Mouse (Mus musculus): ENCODE measurements around the gene Gm3164. TPM values are rescaled to one million over a fixed set of nuclear protein-coding genes. Genes with fewer than 3 reads are reported as not detected.
"Not testable (repeated sequence)": the region's sequence is repeated elsewhere in the genome, so short reads cannot be mapped to it uniquely, and the experiment has no call there.

Gm3164 gene
- 1 to 10 TPM in 1 of 2 experiments, under 1 TPM in 1; 0.91 to 1.5 TPM for total RNA-seq (2021)
- long read RNA-seq, experiment 1: 0 reads
- long read RNA-seq, experiment 2, partial matches to known transcripts: 0 of 1 reads
- long read RNA-seq, experiment 2, other reads (novel, unspliced or antisense): 1 of 1 reads

DNA sequence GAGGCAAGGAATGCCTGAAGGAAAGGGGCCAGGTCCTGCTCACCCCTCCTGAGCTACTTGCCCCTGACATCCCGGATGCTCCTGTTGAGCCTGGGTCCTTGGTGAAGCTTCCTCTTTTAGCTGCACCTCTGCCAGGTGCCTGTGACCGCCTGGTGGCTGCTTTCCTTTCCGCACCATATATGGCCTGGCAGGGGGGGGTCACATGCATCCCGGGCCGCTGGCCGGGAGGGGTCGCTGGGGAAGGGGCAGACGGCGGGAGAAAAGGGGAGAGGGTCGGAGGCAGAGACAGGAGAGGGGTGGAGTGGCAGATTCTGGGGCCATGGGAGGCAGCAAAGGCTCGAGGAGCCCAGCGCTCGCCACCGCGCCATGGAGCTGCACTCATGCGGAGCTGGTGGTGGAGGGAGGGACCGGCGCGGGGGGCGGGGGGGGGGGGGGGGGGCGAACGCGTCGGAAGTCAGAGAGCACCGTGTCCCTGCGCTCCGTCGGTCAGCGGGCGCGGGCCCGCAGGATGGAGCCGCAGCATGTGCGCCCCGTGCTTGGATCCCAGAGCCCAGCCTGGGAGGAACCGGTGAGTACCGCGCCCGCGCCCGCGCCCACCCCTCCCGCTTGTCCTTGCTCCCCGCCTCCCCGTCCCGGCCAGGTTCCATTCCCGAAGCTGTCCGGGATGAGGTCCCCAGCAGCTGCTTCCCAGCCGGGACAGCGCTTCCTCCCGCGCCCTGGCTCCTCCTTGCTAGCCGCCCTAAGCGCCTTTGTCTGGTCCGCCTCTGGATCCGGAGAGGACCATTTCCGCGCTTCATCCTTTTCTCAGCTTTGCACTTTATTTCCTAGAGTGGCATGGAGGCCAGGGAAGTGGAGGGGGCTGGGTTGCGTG lies at the start of gene Gm3164:
Gm3164 (plus strand) TSS at position 484 of the 871 bp plus-strand sequence.
- H3K27ac ChIP-seq: not testable (repeated sequence)
- H3K4me3 ChIP-seq: peak within 1 kb of the TSS; percentile 54
- peak in 1 of 2 experiments; percentile 45 for DNase-seq (ENCODE audit: low spot score in 2 of 2)

GRCm38 (mm10) chr14:4368991-4369390 lies 46.3 kb upstream of the Gm3164 start:
- not testable (repeated sequence) for H3K27ac ChIP-seq; DNase-seq (ENCODE audit: low spot score in 2 of 2); H3K4me3 ChIP-seq

DNA sequence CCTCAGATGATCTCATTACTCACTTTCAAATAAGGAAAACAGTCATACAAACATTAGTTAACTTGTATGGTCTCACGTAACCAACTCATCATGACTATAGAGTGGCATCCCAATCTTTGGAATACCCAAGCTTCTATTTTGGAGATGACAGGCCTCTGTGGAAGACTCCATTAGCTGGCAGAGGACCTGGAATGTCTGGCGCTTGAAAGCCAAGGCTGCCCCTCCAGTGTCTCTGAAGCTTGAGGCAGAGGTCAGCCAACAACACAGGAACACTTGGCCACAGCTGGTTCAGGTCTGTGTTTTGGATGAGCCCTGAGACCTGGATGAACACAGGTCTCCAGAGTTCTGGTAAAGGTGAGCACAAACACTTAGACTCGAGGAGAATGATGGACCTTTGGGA lies 45.6 kb upstream of the Gm3164 start:
- H3K27ac ChIP-seq; H3K4me3 ChIP-seq; DNase-seq (ENCODE audit: low spot score in 2 of 2): not testable (repeated sequence)

GRCm38 (mm10) chr14:4377871-4378270 lies 37.4 kb upstream of the Gm3164 start:
- not testable (repeated sequence) for H3K27ac ChIP-seq; DNase-seq (ENCODE audit: low spot score in 2 of 2); H3K4me3 ChIP-seq

- H3K4me3 ChIP-seq; DNase-seq (ENCODE audit: low spot score in 2 of 2); H3K27ac ChIP-seq: not testable (repeated sequence)
Observed at GRCm38 (mm10) chr14:4385606-4386005, 29.6 kb upstream of the Gm3164 start.

DNA sequence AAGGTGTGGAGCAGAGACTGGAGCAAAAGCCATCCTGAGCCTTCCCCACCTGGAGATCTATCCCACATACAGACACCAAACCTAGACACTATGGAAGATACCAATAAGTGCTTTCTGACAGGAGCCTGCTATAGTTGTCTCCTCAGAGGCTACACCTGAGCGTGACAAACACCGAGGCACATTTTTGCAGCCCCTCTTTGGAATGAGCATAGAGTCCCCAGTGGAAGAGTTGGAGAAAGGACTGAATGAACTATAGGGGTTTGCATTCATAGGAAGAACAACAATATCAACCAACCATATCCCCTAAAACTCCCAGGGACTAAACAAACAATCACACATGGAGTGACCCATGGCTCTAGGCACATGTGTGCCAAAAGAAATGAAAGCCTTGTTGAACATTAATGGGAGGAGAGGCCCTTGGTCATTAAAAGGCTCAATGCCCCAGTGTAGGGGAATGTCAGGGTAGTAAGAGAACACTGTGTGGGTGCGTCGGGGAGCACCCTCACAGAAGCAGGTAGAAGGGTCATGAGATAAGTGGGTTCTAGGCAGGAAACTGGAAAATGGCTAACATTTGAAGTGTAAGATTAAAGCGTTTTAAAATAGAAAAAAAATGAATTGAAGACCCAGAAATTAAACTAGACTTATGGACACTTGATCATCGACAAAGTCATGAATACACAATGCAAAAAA lies 22.3 kb upstream of the Gm3164 start:
- H3K27ac ChIP-seq; H3K4me3 ChIP-seq; DNase-seq (ENCODE audit: low spot score in 2 of 2): not testable (repeated sequence)

- not testable (repeated sequence) for H3K4me3 ChIP-seq; DNase-seq (ENCODE audit: low spot score in 2 of 2); H3K27ac ChIP-seq
Observed at GRCm38 (mm10) chr14:4397226-4397625, 18.0 kb upstream of the Gm3164 start, which contains the start of gene Gm3159. Gm3159 (plus strand) TSS chr14:4397526.

DNA sequence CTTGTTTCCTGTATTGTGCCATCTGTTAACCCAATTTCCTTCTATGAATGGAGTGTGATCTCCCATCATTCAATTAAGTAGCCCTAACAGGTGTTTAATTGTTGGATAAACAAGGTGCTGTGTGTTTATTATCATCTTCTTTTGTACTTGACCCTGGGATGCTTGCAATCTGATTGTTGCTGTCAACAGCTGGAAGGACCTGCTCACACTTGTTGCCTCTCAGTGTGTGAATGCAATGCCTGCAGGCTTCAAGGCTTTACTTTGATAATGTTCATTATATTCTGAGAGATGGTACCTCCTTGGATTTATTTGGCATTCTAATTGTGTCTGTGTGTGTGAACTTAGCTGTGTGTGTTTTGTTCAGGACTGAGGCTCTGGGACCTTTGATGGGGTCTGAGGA lies 16.6 kb upstream of the Gm3164 start:
- DNase-seq (ENCODE audit: low spot score in 2 of 2): peak in 1 of 2 experiments; percentile 12
- H3K27ac ChIP-seq, H3K4me3 ChIP-seq: not testable (repeated sequence)

DNA sequence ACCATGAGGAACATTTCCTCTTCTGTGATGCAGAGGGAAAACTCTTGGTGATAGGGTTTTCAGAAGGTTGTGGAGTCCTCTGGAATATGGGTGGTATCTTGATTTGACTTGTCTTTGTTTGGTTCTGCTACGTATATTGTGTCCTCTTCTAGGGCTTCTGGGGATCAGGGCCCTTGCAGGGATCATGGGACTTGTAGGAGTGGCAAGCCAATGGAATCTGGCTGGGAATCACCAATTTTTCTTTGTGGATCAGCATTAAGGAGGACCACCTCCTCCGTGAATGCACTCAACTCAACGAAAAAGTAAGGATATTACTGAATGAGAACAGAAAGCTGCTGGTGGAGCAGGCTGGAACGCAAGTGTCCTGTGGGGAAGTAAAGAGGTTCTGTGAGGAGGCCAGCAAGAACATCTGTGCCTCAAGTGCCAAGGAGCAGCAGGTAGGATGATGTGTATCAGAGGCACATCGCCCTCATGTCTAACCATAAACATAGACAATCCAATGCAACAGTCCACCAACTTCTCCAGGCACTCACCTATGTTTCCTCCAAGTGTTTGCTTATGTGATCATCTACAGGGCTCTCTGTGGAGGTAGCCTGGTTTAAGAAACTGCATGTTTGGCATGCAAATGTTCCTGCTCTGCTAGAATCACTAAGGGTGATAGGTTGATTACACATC lies 15.0 kb upstream of the Gm3164 start:
- H3K4me3 ChIP-seq; H3K27ac ChIP-seq; DNase-seq (ENCODE audit: low spot score in 2 of 2): not testable (repeated sequence)

DNA sequence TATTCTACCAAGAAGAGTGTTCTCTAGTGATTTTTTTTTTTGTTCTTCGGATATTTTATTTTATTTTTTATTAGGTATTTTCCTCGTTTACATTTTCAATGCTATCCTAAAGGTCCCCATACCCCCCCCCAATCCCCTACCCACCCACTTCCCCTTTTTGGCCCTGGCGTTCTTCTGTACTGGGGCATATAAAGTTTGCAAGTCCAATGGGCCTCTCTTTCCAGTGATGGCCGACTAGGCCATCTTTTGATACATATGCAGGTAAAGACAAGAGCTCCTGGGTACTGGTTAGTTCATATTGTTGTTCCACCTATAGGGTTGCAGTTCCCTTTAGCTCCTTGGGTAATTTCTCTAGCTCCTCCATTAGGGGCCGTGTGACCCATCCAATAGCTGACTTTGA lies 14.0 kb upstream of the Gm3164 start:
- not testable (repeated sequence) for H3K27ac ChIP-seq; DNase-seq (ENCODE audit: low spot score in 2 of 2); H3K4me3 ChIP-seq

DNA sequence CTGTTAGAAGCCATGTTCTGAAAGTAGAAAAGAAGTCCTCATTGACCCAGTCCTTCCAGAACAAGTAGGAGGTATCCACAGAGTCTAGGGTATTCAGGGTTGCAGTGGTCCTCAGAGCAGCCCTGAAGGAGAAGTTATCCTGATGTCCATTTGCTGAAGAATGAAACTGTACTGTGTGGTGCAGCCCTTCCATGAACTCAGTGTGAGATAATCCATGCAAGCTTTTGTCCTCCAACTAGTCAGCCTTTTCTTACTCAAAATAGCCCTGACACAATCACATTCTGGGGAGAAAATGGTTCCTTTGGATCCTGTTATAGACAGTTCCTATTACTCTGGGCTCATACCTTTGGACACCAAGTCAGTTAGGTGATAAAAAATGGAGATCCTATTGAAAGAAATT lies 11.4 kb upstream of the Gm3164 start:
- DNase-seq (ENCODE audit: low spot score in 2 of 2); H3K4me3 ChIP-seq; H3K27ac ChIP-seq: not testable (repeated sequence)

- not testable (repeated sequence) for H3K27ac ChIP-seq, H3K4me3 ChIP-seq
- peak in 1 of 2 experiments; percentile 10 for DNase-seq (ENCODE audit: low spot score in 2 of 2)
Observed at GRCm38 (mm10) chr14:4409939-4410338, 5.3 kb upstream of the Gm3164 start.

DNA sequence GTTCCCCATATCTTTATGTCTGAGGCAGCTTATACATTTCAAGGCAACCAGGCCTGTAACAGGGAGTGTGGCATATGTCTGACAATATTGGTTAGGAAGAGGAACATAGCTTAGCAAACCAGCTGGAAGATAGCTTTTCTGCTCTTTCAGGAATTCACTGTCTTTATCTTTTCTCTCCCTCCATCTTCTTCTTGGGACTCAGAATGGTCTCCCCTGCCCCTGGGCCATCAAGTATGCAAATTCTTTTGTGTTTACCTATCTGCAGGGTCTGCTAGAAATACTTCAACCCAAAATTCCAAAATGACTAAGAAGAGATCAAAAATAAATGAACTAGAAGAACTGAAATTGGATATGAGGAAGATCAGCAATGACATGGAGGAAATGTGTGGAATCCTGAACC lies 15.4 kb downstream of the Gm3164 start, which contains the start of gene Gm3173:
Gm3173 (plus strand) TSS at position 301 of the 400 bp plus-strand sequence.
- not testable (repeated sequence) for H3K4me3 ChIP-seq; H3K27ac ChIP-seq; DNase-seq (ENCODE audit: low spot score in 2 of 2)

- H3K27ac ChIP-seq: not testable (repeated sequence)
Observed at GRCm38 (mm10) chr14:4481445-4481844, 66.2 kb downstream of the Gm3164 start, which contains the start of gene Gm3182. Gm3182 (plus strand) TSS chr14:4481745.

More at GRCm38 (mm10) chr14:4481445-4481844, 66.2 kb downstream of the Gm3164 start, which contains the start of gene Gm3182:
- not testable (repeated sequence) for DNase-seq (ENCODE audit: low spot score in 2 of 2); H3K4me3 ChIP-seq
